Mouse (Mus musculus): ENCODE data around the gene Zdhhc14.

GRCm38 (mm10) chr17:5506988-5507387 lies 14.6 kb downstream of the Zdhhc14 start:
- TF ChIP-seq CTCF (IDR thresholded peaks at IDR 0.05; ENCODE audit: extremely low read depth, insufficient read depth, insufficient read length, insufficient replicate concordance): no peak
- TF ChIP-seq POLR2A (IDR thresholded peaks at IDR 0.05; ENCODE audit: low read depth, low read length): no peak

All from spleen, adult 2 months (tissue).